ENCODE assay signal across 8 mouse cellular contexts in the genomic region with DNA sequence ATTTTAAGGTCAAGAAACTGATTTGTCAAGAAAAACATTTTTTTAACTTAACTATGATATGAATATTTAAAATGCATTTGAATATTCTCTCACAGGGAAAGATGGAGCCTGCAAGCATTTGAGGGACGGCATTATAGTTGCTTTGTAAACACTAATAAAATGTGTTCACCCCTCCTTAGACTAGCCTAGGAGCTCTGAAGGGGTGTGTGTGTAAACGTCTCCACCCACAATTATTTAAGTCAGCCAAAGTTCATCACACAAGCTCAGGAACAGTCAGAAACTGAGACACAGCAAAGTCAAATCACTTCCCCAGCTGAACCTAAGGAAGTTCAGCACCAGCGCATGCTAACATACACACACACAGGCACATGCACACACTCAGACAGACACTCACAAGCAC. TPM values are rescaled to one million over a fixed set of nuclear protein-coding genes. Genes with fewer than 3 reads are reported as not detected.
A peak's percentile ranks its signal among the peaks of the same experiment; 100 is the strongest.
DNase-seq lines count a peak whose midpoint lies in the region; ATAC-seq and TF ChIP-seq lines count a peak whose summit lies in the region.
"Had no signal": no experiment of that assay in that cellular context is flagged by ENCODE, and none has a peak within 500 bp of the region (broad histone marks: within the 10 kb centered on the region; RNA-seq: fewer than 3 reads in every experiment).

No protein-coding gene starts in this region.

- DNase-seq in heart, postnatal 36 days, result no peak
- no peak for DNase-seq in liver, postnatal 0 days
- DNase-seq in liver, embryonic 11.5 days (ENCODE audit: low spot score), result no peak
- DNase-seq in intestine, embryonic 14.5 days (ENCODE audit: low spot score), result no peak
- DNase-seq in ovary, postnatal 14 days (ENCODE audit: low spot score), result no peak
- DNase-seq: left cerebral cortex, postnatal 4 days had no signal

- no peaks in the 10 kb centered on the region for H3K36me3 ChIP-seq in heart, embryonic 15.5 days
- no peaks in the 10 kb centered on the region for H3K36me3 ChIP-seq in liver, postnatal 0 days (replicated peaks; ENCODE audit: insufficient read depth, low read length)
- H3K36me3 ChIP-seq in liver, embryonic 11.5 days (ENCODE audit: control insufficient read depth, insufficient read depth, low read length), result no peaks in the 10 kb centered on the region
- H3K36me3 ChIP-seq in intestine, embryonic 14.5 days (ENCODE audit: control insufficient read depth, insufficient read depth, low read length), result no peaks in the 10 kb centered on the region

- 47% methylated on average over 3 of the region's 3 CpGs for WGBS in heart, embryonic 15.5 days
- WGBS in liver, postnatal 0 days (ENCODE audit: insufficient replicate concordance), result 64% methylated on average over 3 of the region's 3 CpGs
- WGBS in liver, embryonic 11.5 days, result 70% methylated on average over 3 of the region's 3 CpGs
- 29% methylated on average over 3 of the region's 3 CpGs for WGBS in intestine, embryonic 14.5 days
- WGBS in olfactory bulb, adult 2 months, result 28% methylated on average over 3 of the region's 3 CpGs

- peaks cover 22% of the 10 kb centered on the region for H3K4me1 ChIP-seq in heart, embryonic 15.5 days (replicated peaks)
- H3K4me1 ChIP-seq in liver, postnatal 0 days (ENCODE audit: insufficient read depth), result peaks cover 3% of the 10 kb centered on the region; the same call in 1 of the 2 replicates
- H3K4me1 ChIP-seq in liver, embryonic 11.5 days (replicated peaks; ENCODE audit: control insufficient read depth, insufficient read depth, low read length), result no peaks in the 10 kb centered on the region
- peaks cover 13% of the 10 kb centered on the region for H3K4me1 ChIP-seq in intestine, embryonic 14.5 days (replicated peaks; ENCODE audit: control insufficient read depth, insufficient read depth, low read length)
- H3K4me1 ChIP-seq in olfactory bulb, adult 2 months (ENCODE audit: control insufficient read depth, insufficient read depth, low read length), result peaks cover 9% of the 10 kb centered on the region

- ATAC-seq in heart, embryonic 15.5 days (replicated peaks; ENCODE audit: insufficient number of reproducible peaks, insufficient read depth, low FRiP score, low read depth), result no peak
- no peak for ATAC-seq in liver, postnatal 0 days
- no peak for ATAC-seq in liver, embryonic 11.5 days (replicated peaks; ENCODE audit: low FRiP score)
- ATAC-seq in intestine, embryonic 14.5 days (replicated peaks; ENCODE audit: low FRiP score, low TSS enrichment, low read depth), result 0 out of 2 replicates have a peak, but pooled peaks have one; percentile 47

- no peak overlapping the region for H3K4me3 ChIP-seq in heart, embryonic 15.5 days
- no peak overlapping the region for H3K4me3 ChIP-seq in liver, postnatal 0 days (ENCODE audit: low read depth, low read length)
- H3K4me3 ChIP-seq in liver, embryonic 11.5 days (ENCODE audit: low read depth, low read length), result no peak overlapping the region
- H3K4me3 ChIP-seq in intestine, embryonic 14.5 days (ENCODE audit: low read depth, low read length), result peak overlapping the region; percentile 24; the same call in 1 of the 2 replicates
- no peak overlapping the region for H3K4me3 ChIP-seq in olfactory bulb, adult 2 months (ENCODE audit: insufficient read depth, low read depth, low read length)

- no peak overlapping the region for H3K9ac ChIP-seq in heart, embryonic 15.5 days
- no peak overlapping the region for H3K9ac ChIP-seq in liver, postnatal 0 days (replicated peaks)
- no peak overlapping the region for H3K9ac ChIP-seq in liver, embryonic 11.5 days (ENCODE audit: low read depth, low read length)
- no peak overlapping the region for H3K9ac ChIP-seq in intestine, embryonic 14.5 days (ENCODE audit: low read length)

- H3K27ac ChIP-seq in heart, embryonic 15.5 days, result peak overlapping the region; percentile 86
- H3K27ac ChIP-seq in liver, postnatal 0 days (ENCODE audit: low read depth), result no peak overlapping the region
- no peak overlapping the region for H3K27ac ChIP-seq in liver, embryonic 11.5 days (ENCODE audit: low read depth, low read length)
- H3K27ac ChIP-seq in intestine, embryonic 14.5 days (ENCODE audit: low read depth), result no peak overlapping the region
- H3K27ac ChIP-seq in olfactory bulb, adult 2 months (ENCODE audit: insufficient read depth, low read depth, low read length), result peak overlapping the region; percentile 13; the same call in 1 of the 2 replicates

- H3K27me3 ChIP-seq in heart, embryonic 15.5 days, result no peaks in the 10 kb centered on the region
- H3K27me3 ChIP-seq in liver, postnatal 0 days (ENCODE audit: insufficient read depth, low read length), result no peaks in the 10 kb centered on the region
- no peaks in the 10 kb centered on the region for H3K27me3 ChIP-seq in liver, embryonic 11.5 days (replicated peaks; ENCODE audit: control insufficient read depth, insufficient read depth, low read length)
- H3K27me3 ChIP-seq in intestine, embryonic 14.5 days (replicated peaks; ENCODE audit: control insufficient read depth, insufficient read depth, low read length), result no peaks in the 10 kb centered on the region

- intact Hi-C loops in heart, postnatal 36 days (cut with DNase I), result no loop called here

- TF ChIP-seq EP300 in liver, postnatal 0 days (IDR thresholded peaks at IDR 0.05; ENCODE audit: low read depth), result no peak

- peak overlapping the region; percentile 55; the same call in 1 of the 2 replicates for H3K4me2 ChIP-seq in heart, embryonic 15.5 days
- 0 out of 2 replicates have a peak overlapping the region, but pooled peaks have one; percentile 51 for H3K4me2 ChIP-seq in liver, postnatal 0 days (ENCODE audit: low read depth, low read length)
- no peak overlapping the region for H3K4me2 ChIP-seq in liver, embryonic 11.5 days
- peak overlapping the region; percentile 51 for H3K4me2 ChIP-seq in intestine, embryonic 14.5 days (ENCODE audit: low read length)

- no peaks in the 10 kb centered on the region for H3K9me3 ChIP-seq in heart, embryonic 15.5 days (replicated peaks)
- no peaks in the 10 kb centered on the region for H3K9me3 ChIP-seq in liver, postnatal 0 days (ENCODE audit: low read length)
- H3K9me3 ChIP-seq in liver, embryonic 11.5 days (ENCODE audit: control insufficient read depth, low read length), result no peaks in the 10 kb centered on the region
- H3K9me3 ChIP-seq in intestine, embryonic 14.5 days (ENCODE audit: control insufficient read depth, low read length), result no peaks in the 10 kb centered on the region

- TF ChIP-seq CTCF in liver, postnatal 0 days (IDR thresholded peaks at IDR 0.05; ENCODE audit: low read depth), result no peak
- TF ChIP-seq CTCF in olfactory bulb, adult 2 months (IDR thresholded peaks at IDR 0.05; ENCODE audit: insufficient read depth, low read depth, low read length), result no peak

- TF ChIP-seq POLR2A in olfactory bulb, adult 2 months (IDR thresholded peaks at IDR 0.05; ENCODE audit: insufficient read depth, low read depth, low read length), result no peak

RNA-seq across cellular contexts. Expression of a gene that starts 10.9 kb away (rescaled TPM):
- 41.7 and 45.0 TPM in 2 replicates for polyA plus RNA-seq in heart, embryonic 15.5 days (2015; fragmentation: Nextera tagmentation; extraction: Ambion mirVana)
- total RNA-seq in heart, postnatal 36 days (2021), result 10 to 100 TPM; 29.5 to 29.7 TPM
- polyA plus RNA-seq in liver, postnatal 0 days (2015; fragmentation: Nextera tagmentation; extraction: Ambion mirVana), result 19.8 and 20.1 TPM in 2 replicates
- 30.2 and 31.5 TPM in 2 replicates for polyA plus RNA-seq in liver, embryonic 11.5 days (2014; fragmentation: Nextera tagmentation; extraction: Ambion mirVana)
- polyA plus RNA-seq in intestine, embryonic 14.5 days (2014; fragmentation: Nextera tagmentation; extraction: Ambion mirVana), result 49.5 and 53.2 TPM in 2 replicates
- not detected in 2 replicates for polyA plus RNA-seq in olfactory bulb, adult 2 months (2012; ENCODE audit: insufficient read depth, insufficient read length, low replicate concordance, missing spikeins)

Comparison
In these comparisons a context has a peak if more than half of its experiments do, and no peak if none do; other contexts are left out.
1. H3K27ac ChIP-seq: peak in heart, embryonic 15.5 days (single experiment) and olfactory bulb, adult 2 months (single experiment); none in liver, postnatal 0 days (single experiment), liver, embryonic 11.5 days (single experiment) and intestine, embryonic 14.5 days (single experiment).